In the genomic region with DNA sequence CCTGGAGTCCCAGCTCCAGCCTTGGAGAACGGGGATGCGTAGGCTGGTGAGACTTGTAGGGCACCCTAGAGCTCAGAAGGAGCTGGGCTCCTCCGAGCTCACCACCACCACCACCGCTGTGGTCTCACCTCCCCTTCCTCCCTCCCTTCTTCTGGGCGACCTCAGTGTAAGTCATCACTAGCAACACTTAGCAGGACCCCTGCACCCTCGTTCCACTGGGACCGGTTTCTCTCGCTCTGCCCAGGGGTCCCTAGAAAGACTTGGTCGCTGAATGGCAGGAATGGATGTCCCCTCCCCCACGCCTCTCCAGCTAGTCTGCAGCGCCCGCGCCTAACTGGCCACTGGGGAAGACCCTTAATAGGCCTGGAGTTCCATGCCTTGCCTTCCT, we compare ENCODE assay signal across 8 mouse cellular contexts. TPM values are rescaled to one million over a fixed set of nuclear protein-coding genes. Genes with fewer than 3 reads are reported as not detected.
DNase-seq lines count a peak whose midpoint lies in the region; ATAC-seq lines count a peak whose summit lies in the region.

No protein-coding gene starts in this region.

- H3K4me1 ChIP-seq in liver, embryonic 11.5 days (replicated peaks; ENCODE audit: control insufficient read depth, insufficient read depth, low read length) = no peaks in the 10 kb centered on the region; the same call in 1 of the 2 replicates
- peaks cover 14% of the 10 kb centered on the region for H3K4me1 ChIP-seq in intestine, embryonic 16.5 days (ENCODE audit: control insufficient read depth, insufficient read depth, low read length)

- H3K4me3 ChIP-seq in liver, embryonic 11.5 days (ENCODE audit: low read depth, low read length) = peak overlapping the region; percentile 41; the same call in 1 of the 2 replicates
- peak overlapping the region; percentile 46 for H3K4me3 ChIP-seq in intestine, embryonic 16.5 days (ENCODE audit: low read length)

- no peaks in the 10 kb centered on the region for H3K36me3 ChIP-seq in liver, embryonic 11.5 days (ENCODE audit: control insufficient read depth, insufficient read depth, low read length)
- H3K36me3 ChIP-seq in intestine, embryonic 16.5 days (ENCODE audit: control insufficient read depth, insufficient read depth, low read length) = no peaks in the 10 kb centered on the region

- no peaks in the 10 kb centered on the region for H3K9me3 ChIP-seq in liver, embryonic 11.5 days (ENCODE audit: control insufficient read depth, low read length)
- no peaks in the 10 kb centered on the region for H3K9me3 ChIP-seq in intestine, embryonic 16.5 days (ENCODE audit: control insufficient read depth, low read length)

- DNase-seq in liver, embryonic 11.5 days (ENCODE audit: low spot score) = no peak
- DNase-seq in liver = no peak
- DNase-seq in embryo, embryonic 9.5 days (ENCODE audit: extremely low spot score) = peak; percentile 71
- peak; percentile 56 for DNase-seq in retina, postnatal 1 day
- no peak for DNase-seq in gastrocnemius, adult 18-20 months (ENCODE audit: low spot score)
- DNase-seq in adrenal gland, postnatal 4 days (ENCODE audit: low spot score in 2 of 2) = no peak
- no peak for DNase-seq in yolk sac, embryonic 10.5 days (ENCODE audit: low spot score)

- H3K4me2 ChIP-seq in liver, embryonic 11.5 days = peak overlapping the region; percentile 61
- peak overlapping the region; percentile 62 for H3K4me2 ChIP-seq in intestine, embryonic 16.5 days (ENCODE audit: low read depth, low read length)

- no peak overlapping the region for H3K27ac ChIP-seq in liver, embryonic 11.5 days (ENCODE audit: low read depth, low read length)
- H3K27ac ChIP-seq in intestine, embryonic 16.5 days (ENCODE audit: low read length) = no peak overlapping the region

- no peak for ATAC-seq in liver, embryonic 11.5 days (replicated peaks; ENCODE audit: low FRiP score)
- no peak for ATAC-seq in intestine, embryonic 16.5 days

- WGBS in liver, embryonic 11.5 days = 3% methylated on average over 13 of the region's 13 CpGs
- 3% methylated on average over 13 of the region's 13 CpGs for WGBS in intestine, embryonic 16.5 days

- no peak overlapping the region for H3K9ac ChIP-seq in liver, embryonic 11.5 days (ENCODE audit: low read depth, low read length)
- H3K9ac ChIP-seq in intestine, embryonic 16.5 days (ENCODE audit: low read depth, low read length) = no peak overlapping the region

- peaks cover 64% of the 10 kb centered on the region for H3K27me3 ChIP-seq in liver, embryonic 11.5 days (replicated peaks; ENCODE audit: control insufficient read depth, insufficient read depth, low read length)
- H3K27me3 ChIP-seq in intestine, embryonic 16.5 days (replicated peaks; ENCODE audit: control insufficient read depth, insufficient read depth, low read length) = peaks cover 60% of the 10 kb centered on the region

RNA-seq across cellular contexts. Expression of gene Rbfox3, which starts 1.6 kb away (rescaled TPM):
- 1.1 and 1.3 TPM in 2 replicates for polyA plus RNA-seq in liver, embryonic 11.5 days (2014; fragmentation: Nextera tagmentation; extraction: Ambion mirVana)
- polyA plus RNA-seq in intestine, embryonic 16.5 days (2015; fragmentation: Nextera tagmentation; extraction: Ambion mirVana) = 0.98 and 1.0 TPM in 2 replicates
- total RNA-seq in gastrocnemius, adult 18-20 months (2021) = under 1 TPM in 1 of 2 experiments, not detected in 1; 0.09 TPM
- total RNA-seq in adrenal gland, postnatal 4 days (2021) = 1 to 10 TPM; 6.6 to 8.2 TPM

Comparison
In these comparisons a context has a peak if more than half of its experiments do, and no peak if none do; other contexts are left out.
1. DNase-seq: peak in embryo, embryonic 9.5 days (single experiment) and retina, postnatal 1 day (single experiment); none in liver, embryonic 11.5 days (single experiment), liver (single experiment), gastrocnemius, adult 18-20 months (single experiment), adrenal gland, postnatal 4 days (0 of 2) and yolk sac, embryonic 10.5 days (single experiment).
2. RNA of gene Rbfox3, which starts 1.6 kb away (total RNA-seq): 6.6 to 8.2 TPM in adrenal gland, postnatal 4 days; 0.09 TPM in gastrocnemius, adult 18-20 months; every median in the first group is over 4 times any median in the second.